Mouse (Mus musculus) G1E (cell line): ENCODE data around the gene Tns1. TPM values are rescaled to one million over a fixed set of nuclear protein-coding genes. Genes with fewer than 3 reads are reported as not detected.

Experiments used
- ATAC-seq: 2 replicates; pipeline ENCODE4 v1.8.0; 2016; ENCODE audit warnings: mild to moderate bottlenecking; ENCODE audit not compliant: insufficient number of reproducible peaks, poor library complexity, low FRiP score, severe bottlenecking; ENCODE audit errors: extremely low read depth
- DNase-seq: peaks from one replicate; pipeline ENCODE4 v3.0.0; 2012; ENCODE audit warnings: low spot score
- H3K27me3 ChIP-seq: 2 replicates; pipeline ENCODE4 v1.6.1; 2012; ENCODE audit warnings: mild to moderate bottlenecking, low read length, inconsistent platforms; ENCODE audit not compliant: insufficient read depth
- H3K36me3 ChIP-seq: replicated peaks from 2 replicates; pipeline ENCODE3; 2012; ENCODE audit warnings: mild to moderate bottlenecking, inconsistent platforms
- H3K4me1 ChIP-seq: 2 replicates; pipeline ENCODE4 v1.6.1; 2012; ENCODE audit warnings: low read depth, low read length, inconsistent platforms, mixed read lengths; ENCODE audit not compliant: insufficient read depth
- H3K4me3 ChIP-seq: 2 replicates; pipeline ENCODE4 v1.5.1; 2012; ENCODE audit warnings: low read depth, mild to moderate bottlenecking, inconsistent platforms, low read length, moderate library complexity, mixed read lengths
- H3K9me3 ChIP-seq: replicated peaks from 2 replicates; pipeline ENCODE4 v1.6.1; 2012; ENCODE audit warnings: inconsistent platforms
- CTCF ChIP-seq: IDR thresholded peaks from 2 replicates; pipeline ENCODE4 v1.5.1; 2012; ENCODE audit warnings: low read depth, low read length, inconsistent platforms, mixed read lengths
- GATA1 ChIP-seq: IDR thresholded peaks from 2 replicates; pipeline ENCODE4 v1.6.1; 2012; ENCODE audit warnings: borderline replicate concordance, low read length, inconsistent platforms, mixed read lengths
- GATA2 ChIP-seq: IDR thresholded peaks from 2 replicates; pipeline ENCODE4 v1.6.1; 2012; ENCODE audit warnings: low read depth, low read length, inconsistent platforms, borderline replicate concordance
- POLR2AphosphoS5 ChIP-seq: IDR thresholded peaks from 2 replicates; pipeline ENCODE4 v1.6.1; 2012; ENCODE audit warnings: low read depth, low read length, inconsistent platforms; ENCODE audit not compliant: insufficient replicate concordance
- TAL1 ChIP-seq: conservative IDR thresholded peaks from 2 replicates; pipeline ENCODE4 v1.6.1; 2012; ENCODE audit warnings: low read depth, low read length, inconsistent platforms, mixed read lengths
- polyA plus RNA-seq: library from polyadenylated mRNA; stranded (reverse); fragments of >175 nt; gene quantifications from 2 replicates; pipeline ENCODE4 v1.2.3, GENCODE M21; 2012
- total RNA-seq, 2 experiments: library from RNA; stranded (forward) in 1 of 2; stranded (reverse) in 1 of 2; fragments of 200-1000 nt in 1 of 2; fragments of >200 nt in 1 of 2; fragmentation: Nextera tagmentation in 1 of 2; gene quantifications; 2 replicates each; pipeline ENCODE4 v1.2.3; 2014 to 2017

Gene Tns1
- total and polyA plus RNA-seq, 3 experiments: 0.55 to 27.2 (median 1.7) TPM

- Histone ChIP-seq H3K9me3 (no peaks in the 10 kb centered on the region), H3K4me1 (no peaks in the 10 kb centered on the region), H3K36me3 (no peaks in the 10 kb centered on the region), H3K4me3 (no peak overlapping the region), H3K27me3 (peaks cover 3% of the 10 kb centered on the region)
- no peak for ATAC-seq
- no peak for TF ChIP-seq GATA1
- TF ChIP-seq GATA2: no peak
- TF ChIP-seq POLR2AphosphoS5: no peak
- TF ChIP-seq CTCF: no peak
- TF ChIP-seq TAL1: no peak
- DNase-seq: no peak
Measured at GRCm38 (mm10) chr1:74141781-74142180, 17.5 kb upstream of the Tns1 start.

GRCm38 (mm10) chr1:74139415-74139814, 15.2 kb upstream of the Tns1 start:
- Histone ChIP-seq H3K4me1 (no peaks in the 10 kb centered on the region), H3K4me3 (no peak overlapping the region), H3K9me3 (no peaks in the 10 kb centered on the region), H3K36me3 (no peaks in the 10 kb centered on the region), H3K27me3 (peaks cover 3% of the 10 kb centered on the region; the same call in 1 of the 2 replicates)
- DNase-seq (no peak), ATAC-seq (no peak)
- 0 out of 2 replicates have a peak, but pooled peaks have one; percentile 28 for TF ChIP-seq CTCF
- no peak for TF ChIP-seq TAL1
- TF ChIP-seq GATA2: no peak
- TF ChIP-seq POLR2AphosphoS5: no peak
- TF ChIP-seq GATA1: no peak

GRCm38 (mm10) chr1:74135326-74135950, 11.2 kb upstream of the Tns1 start:
- H3K4me1 ChIP-seq: no peaks in the 10 kb centered on the region
- ATAC-seq: no peak

GRCm38 (mm10) chr1:74133954-74134353, 9.7 kb upstream of the Tns1 start:
- Histone ChIP-seq H3K4me1 (no peaks in the 10 kb centered on the region), H3K36me3 (no peaks in the 10 kb centered on the region), H3K4me3 (no peak overlapping the region), H3K9me3 (no peaks in the 10 kb centered on the region), H3K27me3 (peaks cover 16% of the 10 kb centered on the region; the same call in 1 of the 2 replicates)
- TF ChIP-seq GATA2 (no peak), POLR2AphosphoS5 (no peak), GATA1 (no peak), TAL1 (no peak), CTCF (no peak)
- ATAC-seq: no peak
- DNase-seq: no peak

More at GRCm38 (mm10) chr1:74135326-74135950, 11.2 kb upstream of the Tns1 start:
- Histone ChIP-seq H3K4me3 (no peak overlapping the region), H3K9me3 (no peaks in the 10 kb centered on the region), H3K27me3 (peaks cover 10% of the 10 kb centered on the region; the same call in 1 of the 2 replicates), H3K36me3 (no peaks in the 10 kb centered on the region)
- DNase-seq: no peak
- TF ChIP-seq POLR2AphosphoS5: no peak
- no peak for TF ChIP-seq GATA1
- TF ChIP-seq CTCF: no peak
- no peak for TF ChIP-seq TAL1
- TF ChIP-seq GATA2: no peak

GRCm38 (mm10) chr1:74132011-74132410, 7.8 kb upstream of the Tns1 start:
- peaks cover 22% of the 10 kb centered on the region; the same call in 1 of the 2 replicates for H3K27me3 ChIP-seq

GRCm38 (mm10) chr1:74130883-74131659, 6.8 kb upstream of the Tns1 start:
- Histone ChIP-seq H3K36me3 (no peaks in the 10 kb centered on the region), H3K4me1 (no peaks in the 10 kb centered on the region), H3K27me3 (peaks cover 25% of the 10 kb centered on the region), H3K4me3 (no peak overlapping the region), H3K9me3 (no peaks in the 10 kb centered on the region)
- DNase-seq (no peak), ATAC-seq (no peak)
- TF ChIP-seq POLR2AphosphoS5 (no peak), CTCF (no peak), GATA1 (no peak), GATA2 (no peak), TAL1 (no peak)

More at GRCm38 (mm10) chr1:74132011-74132410, 7.8 kb upstream of the Tns1 start:
- ATAC-seq (no peak), DNase-seq (no peak)
- H3K36me3 ChIP-seq: no peaks in the 10 kb centered on the region
- TF ChIP-seq CTCF (no peak), GATA1 (no peak), POLR2AphosphoS5 (no peak), TAL1 (no peak), GATA2 (no peak)
- no peak overlapping the region for H3K4me3 ChIP-seq
- no peaks in the 10 kb centered on the region for H3K9me3 ChIP-seq
- H3K4me1 ChIP-seq: no peaks in the 10 kb centered on the region
